Mouse (Mus musculus): Measurements from ENCODE around the gene Abca2.

GRCm38 (mm10) chr2:25461407-25461806 is 32.9 kb downstream of the Abca2 start:
- TF ChIP-seq CTCF (IDR thresholded peaks at IDR 0.05; ENCODE audit: low read depth) (no peak), EP300 (IDR thresholded peaks at IDR 0.05; ENCODE audit: low read depth) (no peak)
